Mouse (Mus musculus) liver, embryonic 14.5 days (tissue): ENCODE measurements around the gene Dennd1a.

Source experiments
- CTCF ChIP-seq: IDR thresholded peaks from 2 replicates; pipeline ENCODE4 v1.5.1; 2016; ENCODE audit warnings: antibody characterized with exemption, low read depth, control low read depth
- EP300 ChIP-seq: IDR thresholded peaks from 2 replicates; pipeline ENCODE4 v1.6.1; 2016; ENCODE audit warnings: antibody characterized with exemption, low read depth

DNA sequence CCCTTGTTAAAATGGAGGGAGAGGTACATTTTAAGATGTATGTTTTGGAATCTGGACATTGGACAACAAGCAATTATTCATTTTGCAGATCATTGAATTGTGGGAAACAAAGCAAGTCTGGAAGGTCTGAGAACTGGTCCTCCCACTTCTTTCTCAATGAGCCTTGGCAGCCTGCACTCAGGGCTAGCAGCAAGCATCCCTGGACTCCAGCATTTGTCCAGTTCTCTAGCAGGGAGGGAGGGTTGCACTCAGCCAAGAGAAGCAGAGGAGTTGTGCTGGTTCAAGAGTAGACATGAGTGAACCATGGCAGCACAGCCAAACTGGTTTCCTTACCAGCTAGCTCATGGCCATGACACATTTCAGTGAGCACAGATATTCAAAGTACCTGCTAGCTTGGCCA lies 447.3 kb downstream of the Dennd1a start:
- TF ChIP-seq CTCF (no peak), EP300 (no peak)
